Mouse (Mus musculus): ENCODE measurements around the gene Il23r.

- no peak for TF ChIP-seq CTCF (IDR thresholded peaks at IDR 0.05; ENCODE audit: low read depth, low read length)
- TF ChIP-seq POLR2A (IDR thresholded peaks at IDR 0.05; ENCODE audit: extremely low read depth, insufficient read depth, low read length): no peak
Observed at GRCm38 (mm10) chr6:67526356-67526755, 34.7 kb upstream of the Il23r start.

Data from liver, adult 2 months (tissue).